Mouse (Mus musculus): ENCODE results near the gene Gm10401.
"Not testable (repeated sequence)": the region's sequence is repeated elsewhere in the genome, so short reads cannot be mapped to it uniquely, and the experiment has no call there.

The Gm10401 gene

GRCm38 (mm10) chr5:115118961-115119570, 21.0 kb upstream of the Gm10401 start, which contains the start of gene Acads:
Acads (minus strand) TSS chr5:115119346.
- 0 out of 2 replicates have a peak, but pooled peaks have one; percentile 36 for ATAC-seq (ENCODE audit: low TSS enrichment)

GRCm38 (mm10) chr5:115117467-115117866, 19.4 kb upstream of the Gm10401 start:
- no peak for ATAC-seq (ENCODE audit: low TSS enrichment)

- no peak for ATAC-seq (ENCODE audit: low TSS enrichment)
Measured at GRCm38 (mm10) chr5:115116426-115116825, 18.3 kb upstream of the Gm10401 start.

DNA sequence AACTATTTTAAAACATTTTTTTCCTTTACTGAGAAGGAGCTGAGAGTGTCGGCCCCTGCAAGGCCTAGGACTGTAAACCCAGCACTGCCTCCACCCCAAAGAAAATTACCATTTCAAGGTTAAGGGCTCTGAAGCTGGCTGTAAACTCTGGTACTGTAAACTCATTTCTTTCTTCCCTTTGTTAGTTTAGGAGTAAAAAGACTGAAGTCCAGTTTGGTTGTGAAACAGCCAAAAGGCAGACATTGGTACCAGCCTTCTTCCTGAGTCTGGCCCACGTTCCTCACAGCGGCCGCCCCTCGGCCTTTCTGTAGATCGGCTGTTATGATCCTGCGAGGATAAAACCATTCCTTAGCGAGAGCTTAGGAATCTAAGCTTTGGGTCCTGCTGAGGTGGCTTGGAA, 16.4 kb upstream of the Gm10401 start:
- no peak for ATAC-seq (ENCODE audit: low TSS enrichment)

- no peak for ATAC-seq (ENCODE audit: low TSS enrichment)
Measured at GRCm38 (mm10) chr5:115113244-115113643, 15.1 kb upstream of the Gm10401 start.

GRCm38 (mm10) chr5:115111156-115111555, 13.1 kb upstream of the Gm10401 start:
- ATAC-seq (ENCODE audit: low TSS enrichment), result no peak

DNA sequence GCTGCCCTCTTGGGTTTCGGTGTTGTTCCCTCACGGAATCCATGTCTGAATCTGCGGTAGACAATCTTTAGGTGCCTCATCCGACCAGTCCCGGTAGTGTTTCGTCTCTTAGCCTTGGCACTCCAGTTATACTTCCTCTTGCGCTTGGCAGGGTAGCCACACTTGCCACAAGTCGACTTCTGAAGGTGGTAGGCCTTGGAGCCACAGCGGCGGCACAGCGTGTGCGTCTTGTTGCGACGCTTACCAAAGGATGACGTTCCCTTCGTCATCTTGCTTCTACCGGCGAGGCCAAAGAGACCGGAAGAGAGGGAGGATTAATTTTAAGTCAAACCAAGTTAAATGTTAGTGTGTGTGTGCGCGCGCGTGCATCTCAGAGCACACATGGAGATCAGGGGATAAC, 5.2 kb upstream of the Gm10401 start:
- not testable (repeated sequence) for ATAC-seq (ENCODE audit: low TSS enrichment)

GRCm38 (mm10) chr5:115102231-115102630, 4.1 kb upstream of the Gm10401 start:
- ATAC-seq (ENCODE audit: low TSS enrichment), result no peak

GRCm38 (mm10) chr5:115100473-115100872, 2.4 kb upstream of the Gm10401 start:
- no peak for ATAC-seq (ENCODE audit: low TSS enrichment)

GRCm38 (mm10) chr5:115099991-115100390, 1.9 kb upstream of the Gm10401 start:
- no peak for ATAC-seq (ENCODE audit: low TSS enrichment)

GRCm38 (mm10) chr5:115099530-115099929, 1.4 kb upstream of the Gm10401 start:
- ATAC-seq (ENCODE audit: low TSS enrichment), result no peak

GRCm38 (mm10) chr5:115091776-115092175, 6.3 kb downstream of the Gm10401 start:
- ATAC-seq (ENCODE audit: low TSS enrichment), result no peak

DNA sequence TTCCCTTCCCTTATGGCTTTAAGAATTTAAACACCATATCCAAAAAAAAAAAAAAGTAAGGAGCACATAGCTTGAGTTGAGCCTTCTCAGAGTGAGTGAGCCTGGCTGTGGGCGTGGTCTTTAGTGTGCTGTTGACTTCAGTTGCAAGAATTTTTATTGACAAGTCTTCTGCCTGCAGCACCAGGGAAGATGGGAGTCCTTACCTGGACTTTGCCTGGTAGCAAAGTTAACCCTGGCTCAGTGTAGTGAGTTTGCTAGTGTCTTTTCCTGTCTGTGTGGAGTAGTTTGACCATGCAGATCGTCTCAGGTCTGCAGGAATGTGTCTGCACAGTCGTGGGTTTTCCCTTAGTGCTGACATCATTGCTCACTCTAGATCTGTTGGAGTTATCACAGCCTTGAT, 7.1 kb downstream of the Gm10401 start:
- ATAC-seq (ENCODE audit: low TSS enrichment), result no peak

GRCm38 (mm10) chr5:115089592-115090268, 8.4 kb downstream of the Gm10401 start:
- ATAC-seq (ENCODE audit: low TSS enrichment), result no peak

DNA sequence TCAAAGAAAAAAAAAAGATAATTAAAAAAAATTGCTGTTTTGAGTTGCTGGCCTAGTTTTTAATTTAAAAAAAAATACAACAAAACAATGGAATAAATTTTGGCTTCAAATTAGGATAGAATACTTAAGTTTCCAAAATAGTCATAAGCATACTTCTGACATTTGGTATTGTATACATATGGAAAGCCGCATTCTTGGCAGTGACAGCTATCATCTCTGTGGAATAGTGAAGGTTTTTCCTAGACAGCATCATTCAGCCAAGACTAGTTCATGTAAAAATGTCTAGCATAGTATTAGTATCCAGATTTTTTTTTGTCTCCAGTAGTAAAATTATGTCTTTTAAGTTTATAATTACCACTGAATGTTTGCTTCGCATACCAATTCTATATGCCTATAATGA, 12.4 kb downstream of the Gm10401 start:
- ATAC-seq (ENCODE audit: low TSS enrichment), result no peak

DNA sequence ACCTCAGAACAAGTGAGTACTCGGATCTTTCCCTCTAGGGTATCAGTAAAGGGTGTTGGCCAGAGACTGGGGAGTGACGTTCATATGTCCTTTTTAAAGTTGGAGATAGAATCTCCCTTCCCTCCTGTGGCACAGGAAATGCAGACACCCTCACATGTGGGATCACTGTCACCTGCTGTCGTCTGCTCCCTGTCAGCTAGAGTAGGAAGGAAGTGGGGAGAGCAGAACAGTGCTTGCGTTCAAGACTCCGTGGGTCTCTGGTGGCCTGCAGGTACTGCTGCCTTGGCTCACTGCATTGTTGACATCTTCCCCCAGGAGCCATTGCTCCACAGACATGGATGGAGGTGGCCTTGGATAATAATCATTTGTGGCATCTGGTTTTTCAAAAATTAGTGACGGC, 14.6 kb downstream of the Gm10401 start:
- no peak for ATAC-seq (ENCODE audit: low TSS enrichment)

- ATAC-seq (ENCODE audit: low TSS enrichment), result no peak
Measured at GRCm38 (mm10) chr5:115081636-115082035, 16.5 kb downstream of the Gm10401 start.

- no peak for ATAC-seq (ENCODE audit: low TSS enrichment)
Measured at GRCm38 (mm10) chr5:115076144-115076901, 21.8 kb downstream of the Gm10401 start.

GRCm38 (mm10) chr5:115074749-115075148, 23.3 kb downstream of the Gm10401 start:
- ATAC-seq (ENCODE audit: low TSS enrichment), result no peak

DNA sequence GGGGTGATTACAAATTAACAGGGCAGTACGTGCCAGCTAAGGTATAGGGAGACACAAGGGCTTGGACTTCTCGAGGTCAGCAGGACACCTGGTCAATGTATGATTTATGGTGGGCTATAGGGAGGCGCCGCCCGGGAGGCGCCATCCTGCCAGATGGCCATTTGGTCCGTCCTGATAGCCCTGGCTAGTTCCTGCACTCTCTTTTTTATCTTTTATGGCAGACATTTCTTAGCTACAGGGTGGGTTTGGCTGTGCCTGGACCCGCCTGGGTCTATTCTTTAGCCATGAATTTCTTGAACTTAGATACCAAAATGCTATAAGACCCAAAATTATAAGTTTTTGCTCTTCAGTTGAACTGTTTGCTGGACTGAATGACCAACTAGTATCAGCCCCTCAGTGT, 24.8 kb downstream of the Gm10401 start:
- not testable (repeated sequence) for ATAC-seq (ENCODE audit: low TSS enrichment)

- peak; percentile 90 for ATAC-seq (ENCODE audit: low TSS enrichment)
Measured at GRCm38 (mm10) chr5:115072143-115072542, 26.0 kb downstream of the Gm10401 start.

GRCm38 (mm10) chr5:115071096-115071901, 26.8 kb downstream of the Gm10401 start:
- no peak for ATAC-seq (ENCODE audit: low TSS enrichment)

All from frontal cortex, adult (tissue).